Mouse (Mus musculus) spleen, postnatal 14 days (tissue): Measurements from ENCODE around the gene Cdc27.

Experiments
- DNase-seq, 2 experiments: peaks; one replicate each; pipeline ENCODE4 v3.0.0; 2021 to 2022; ENCODE audit warnings: low spot score in 2 of 2

The Cdc27 gene

DNA sequence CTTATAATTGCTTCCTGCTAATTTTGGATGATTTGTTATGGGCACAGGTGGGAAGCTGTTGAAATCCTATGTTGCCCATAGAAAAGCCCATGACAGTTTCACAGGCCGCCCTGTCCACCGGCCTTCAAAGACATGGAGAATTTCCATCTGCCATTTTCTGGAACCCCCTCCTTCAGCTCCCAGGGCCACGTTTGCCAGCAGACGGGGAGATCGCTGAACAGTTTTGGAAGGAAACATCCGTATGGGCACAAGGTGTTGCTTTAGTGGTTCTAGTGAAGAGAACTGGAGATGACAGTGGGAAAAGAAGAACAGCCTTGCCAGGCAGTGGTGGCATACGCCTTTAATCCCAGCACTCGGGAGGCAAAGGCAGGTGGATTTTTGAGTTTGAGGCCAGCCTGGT, 68.4 kb downstream of the Cdc27 start:
- no peak for DNase-seq

DNA sequence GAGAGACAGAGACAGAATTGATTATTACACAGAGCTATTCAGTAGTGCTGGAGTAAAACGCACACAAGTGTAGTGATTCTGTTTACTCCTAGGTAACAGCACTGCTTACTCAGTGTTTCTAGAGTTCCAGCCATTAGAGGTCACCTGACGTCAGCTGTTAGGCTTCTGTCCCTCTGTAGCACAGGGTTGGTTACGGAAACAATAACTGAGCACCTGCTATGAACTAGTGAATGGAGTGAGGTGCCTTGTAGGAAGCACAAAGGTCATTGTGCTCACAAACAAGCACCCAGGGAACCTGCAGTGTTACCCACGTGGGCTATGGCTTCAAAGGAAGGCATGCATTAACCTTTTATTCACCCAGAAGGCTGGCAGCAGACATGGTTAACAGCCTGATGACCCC, 70.9 kb downstream of the Cdc27 start:
- no peak for DNase-seq

DNA sequence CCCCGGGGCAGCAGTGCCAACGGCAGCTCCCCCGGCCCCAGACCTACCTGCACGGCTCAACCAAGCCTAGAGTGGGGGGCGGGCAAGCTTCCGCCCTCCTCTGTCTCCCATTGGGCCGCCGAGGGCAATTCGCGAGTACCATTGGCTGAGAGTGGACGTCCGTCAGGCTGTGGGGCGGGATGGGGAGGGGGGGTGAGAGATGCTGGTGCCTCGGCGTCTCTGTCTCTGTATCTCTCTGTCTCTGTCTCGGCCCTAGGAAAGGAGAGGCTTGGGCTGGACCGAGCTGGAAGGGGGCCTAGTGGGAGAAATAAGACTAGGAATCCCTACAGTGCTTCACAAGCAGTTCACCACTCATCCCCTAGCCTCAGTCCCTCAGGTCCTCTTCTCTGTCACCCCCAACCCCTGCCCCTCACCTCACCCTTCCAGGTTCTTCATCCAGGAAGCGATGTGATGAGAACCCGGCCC, 81.0 kb downstream of the Cdc27 start:
- peak; percentile 74 to 83 for DNase-seq

DNA sequence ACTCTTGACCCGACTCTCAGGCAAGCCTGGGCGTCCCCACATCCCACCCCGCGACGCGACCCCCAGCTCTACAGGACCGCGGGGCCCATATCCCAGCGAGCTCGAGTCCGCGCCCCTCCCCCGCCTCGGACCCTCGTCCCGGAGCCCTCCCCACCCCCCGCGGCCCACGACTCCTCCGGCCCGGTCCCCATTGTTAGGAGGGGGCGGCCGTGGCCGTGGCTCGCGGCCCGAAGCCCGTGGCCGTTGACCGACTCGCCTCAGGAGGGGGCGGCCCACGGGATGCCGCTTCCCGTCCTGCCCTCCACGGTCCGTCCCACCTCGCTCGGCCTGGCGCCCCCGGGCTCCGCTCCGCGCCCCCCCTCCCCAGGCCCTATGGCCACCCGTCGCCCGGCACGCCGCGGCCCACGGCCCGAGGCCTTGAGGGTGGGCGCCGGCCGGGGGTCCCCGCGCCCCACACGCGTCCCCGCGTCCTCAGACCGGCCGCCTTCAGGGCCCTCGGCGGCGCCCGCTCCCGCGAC, 81.6 kb downstream of the Cdc27 start, which contains the start of gene Kansl1:
Kansl1 (minus strand) TSS at position 111 of the 518 bp plus-strand sequence.
- peak; percentile 3 to 7 for DNase-seq

DNA sequence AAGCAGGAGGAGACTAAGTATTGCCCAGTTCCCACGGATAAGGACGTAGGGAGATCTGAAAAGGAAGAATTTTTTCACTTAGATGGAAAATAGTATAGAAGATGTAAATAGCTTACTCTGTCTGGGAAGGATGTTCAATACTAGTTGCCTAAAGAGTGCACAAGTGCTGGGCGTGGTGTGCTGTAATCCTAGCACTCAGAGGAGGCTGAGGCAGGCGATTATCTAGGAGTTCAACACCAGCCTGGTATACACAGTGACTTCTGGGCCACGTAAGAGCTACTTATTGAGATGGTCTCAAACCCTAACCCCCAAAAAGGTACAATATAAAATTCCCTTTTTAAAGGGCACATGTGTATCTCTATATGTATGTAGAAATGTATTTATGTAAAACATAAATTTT, 82.7 kb downstream of the Cdc27 start:
- DNase-seq = no peak

DNA sequence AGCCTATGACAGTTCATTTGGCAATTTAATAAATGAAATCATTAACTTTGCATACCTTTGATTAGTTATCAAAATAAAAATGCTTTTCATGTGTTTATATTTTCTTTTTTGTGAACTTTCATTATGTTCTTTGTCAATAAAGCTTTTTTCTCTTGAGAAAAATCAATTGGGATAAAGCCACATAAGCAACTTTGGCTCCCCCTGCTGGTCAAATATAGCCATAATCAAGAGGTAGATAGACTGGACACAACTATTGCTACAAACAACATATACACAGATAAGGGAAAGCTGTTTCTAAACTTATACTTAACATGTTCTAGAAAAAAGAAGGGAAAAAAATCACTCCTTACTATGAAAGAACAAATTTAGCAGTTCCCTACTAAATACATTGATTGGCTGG, 88.9 kb downstream of the Cdc27 start:
- peak in 1 of 2 experiments; percentile 61 for DNase-seq

DNA sequence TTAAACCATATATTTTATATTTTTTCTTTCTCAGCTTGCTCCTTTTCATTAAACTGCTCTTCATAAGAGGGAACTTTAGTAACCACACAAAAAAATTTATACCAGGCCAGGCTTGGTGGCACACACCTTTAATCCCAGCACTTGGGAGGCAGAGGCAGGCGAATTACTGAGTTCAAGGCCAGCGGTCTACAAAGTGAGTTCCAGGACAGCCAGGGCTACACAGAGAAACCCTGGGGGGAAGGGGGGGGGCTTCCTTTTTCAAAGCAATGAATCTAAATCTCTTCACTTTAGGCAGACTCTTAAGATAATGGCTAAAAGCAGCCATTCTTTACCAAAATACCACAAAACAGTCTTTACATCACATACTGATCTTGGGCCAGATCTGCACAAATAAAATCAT, 90.7 kb downstream of the Cdc27 start:
- DNase-seq = no peak

DNA sequence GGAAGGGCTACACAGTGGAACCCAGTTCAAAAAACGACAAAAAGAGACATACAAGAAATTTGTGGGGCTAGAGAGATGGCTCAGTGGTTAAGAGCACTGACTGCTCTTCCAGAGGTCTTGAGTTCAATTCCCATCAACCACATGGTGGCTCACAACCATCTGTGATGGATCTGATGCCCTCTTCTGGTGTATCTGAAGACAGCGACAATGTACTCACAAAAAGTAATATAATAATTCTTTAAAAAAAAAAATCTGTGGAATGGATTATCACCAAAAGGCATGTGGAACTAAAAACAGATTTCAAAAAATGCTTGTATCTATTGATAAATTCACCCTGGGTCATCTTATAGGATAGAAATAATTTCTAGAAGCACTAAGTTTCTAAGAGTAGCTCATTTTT, 91.9 kb downstream of the Cdc27 start:
- no peak for DNase-seq
